In genomic region chr7:87110985-87111372, GRCm38 (mm10) we compare ENCODE assay signal across 10 mouse cellular contexts.
DNase-seq lines count a peak whose midpoint lies in the region; ATAC-seq and TF ChIP-seq lines count a peak whose summit lies in the region.
"Had no signal": no experiment of that assay in that cellular context is flagged by ENCODE, and none has a peak within 500 bp of the region (broad histone marks: within the 10 kb centered on the region; RNA-seq: fewer than 3 reads in every experiment).

No protein-coding gene starts in this region.

- TF ChIP-seq CTCF in layer of hippocampus, adult 2 months (conservative IDR thresholded peaks at IDR 0.05) = no peak

- peak overlapping the region; percentile 47 for H3K4me3 ChIP-seq in layer of hippocampus, adult 2 months
- H3K4me3 ChIP-seq in embryonic facial prominence, embryonic 15.5 days (replicated peaks) = 0 out of 2 replicates have a peak overlapping the region, but pooled peaks have one; percentile 7
- H3K4me3 ChIP-seq in hindbrain, embryonic 15.5 days = peak overlapping the region; percentile 9; the same call in 1 of the 2 replicates
- no peak overlapping the region for H3K4me3 ChIP-seq in neural tube, embryonic 11.5 days (ENCODE audit: low read depth, low read length)
- no peak overlapping the region for H3K4me3 ChIP-seq in intestine, embryonic 16.5 days (ENCODE audit: low read length)

- no peaks in the 10 kb centered on the region for H3K9me3 ChIP-seq in embryonic facial prominence, embryonic 15.5 days (replicated peaks)
- H3K9me3 ChIP-seq in hindbrain, embryonic 15.5 days = no peaks in the 10 kb centered on the region
- no peaks in the 10 kb centered on the region for H3K9me3 ChIP-seq in neural tube, embryonic 11.5 days (ENCODE audit: control insufficient read depth, low read length)
- no peaks in the 10 kb centered on the region for H3K9me3 ChIP-seq in intestine, embryonic 16.5 days (ENCODE audit: control insufficient read depth, low read length)

- H3K9ac ChIP-seq in embryonic facial prominence, embryonic 15.5 days = no peak overlapping the region
- 0 out of 2 replicates have a peak overlapping the region, but pooled peaks have one; percentile 17 for H3K9ac ChIP-seq in hindbrain, embryonic 15.5 days
- H3K9ac ChIP-seq in neural tube, embryonic 11.5 days (ENCODE audit: low read length) = peak overlapping the region; percentile 15; the same call in 1 of the 2 replicates
- no peak overlapping the region for H3K9ac ChIP-seq in intestine, embryonic 16.5 days (ENCODE audit: low read depth, low read length)

- 44% methylated on average over 4 of the region's 4 CpGs for WGBS in embryonic facial prominence, embryonic 15.5 days
- 49% methylated on average over 4 of the region's 4 CpGs for WGBS in hindbrain, embryonic 15.5 days
- WGBS in neural tube, embryonic 11.5 days = 74% methylated on average over 4 of the region's 4 CpGs
- 76% methylated on average over 4 of the region's 4 CpGs for WGBS in intestine, embryonic 16.5 days

- H3K27me3 ChIP-seq in embryonic facial prominence, embryonic 15.5 days = no peaks in the 10 kb centered on the region
- H3K27me3 ChIP-seq in hindbrain, embryonic 15.5 days = no peaks in the 10 kb centered on the region
- H3K27me3 ChIP-seq in neural tube, embryonic 11.5 days (ENCODE audit: control insufficient read depth, insufficient read depth, low read length) = no peaks in the 10 kb centered on the region
- no peaks in the 10 kb centered on the region for H3K27me3 ChIP-seq in intestine, embryonic 16.5 days (replicated peaks; ENCODE audit: control insufficient read depth, insufficient read depth, low read length)

- DNase-seq in layer of hippocampus, adult 2 months (ENCODE audit: low spot score in 2 of 2) = peak in 1 of 2 experiments; percentile 10
- DNase-seq in layer of hippocampus, adult 9-11 months = no peak
- no peak for DNase-seq in neural tube, embryonic 11.5 days (ENCODE audit: low spot score)
- DNase-seq in spleen, adult 18-20 months = no peak
- DNase-seq: layer of hippocampus, postnatal 36 days; lung, postnatal 4 days; thymus, postnatal 36 days had no signal

- H3K36me3 ChIP-seq in embryonic facial prominence, embryonic 15.5 days = no peaks in the 10 kb centered on the region
- no peaks in the 10 kb centered on the region for H3K36me3 ChIP-seq in hindbrain, embryonic 15.5 days
- H3K36me3 ChIP-seq in neural tube, embryonic 11.5 days (ENCODE audit: control insufficient read depth, insufficient read depth, low read length) = no peaks in the 10 kb centered on the region
- no peaks in the 10 kb centered on the region for H3K36me3 ChIP-seq in intestine, embryonic 16.5 days (ENCODE audit: control insufficient read depth, insufficient read depth, low read length)

- ATAC-seq in embryonic facial prominence, embryonic 15.5 days (ENCODE audit: insufficient number of reproducible peaks, low FRiP score, low TSS enrichment, low read depth) = no peak
- peak; percentile 66 for ATAC-seq in hindbrain, embryonic 15.5 days (ENCODE audit: low FRiP score, low read depth)
- no peak for ATAC-seq in neural tube, embryonic 11.5 days (ENCODE audit: insufficient read depth, low FRiP score, low TSS enrichment)
- ATAC-seq in intestine, embryonic 16.5 days = no peak

- no peaks in the 10 kb centered on the region for H3K4me1 ChIP-seq in embryonic facial prominence, embryonic 15.5 days
- peaks cover 4% of the 10 kb centered on the region for H3K4me1 ChIP-seq in hindbrain, embryonic 15.5 days (replicated peaks)
- H3K4me1 ChIP-seq in neural tube, embryonic 11.5 days (ENCODE audit: control insufficient read depth, insufficient read depth, low read length) = no peaks in the 10 kb centered on the region
- no peaks in the 10 kb centered on the region for H3K4me1 ChIP-seq in intestine, embryonic 16.5 days (ENCODE audit: control insufficient read depth, insufficient read depth, low read length)

- H3K4me2 ChIP-seq in embryonic facial prominence, embryonic 15.5 days (replicated peaks) = peak overlapping the region; percentile 33; the same call in 1 of the 2 replicates
- peak overlapping the region; percentile 41 for H3K4me2 ChIP-seq in hindbrain, embryonic 15.5 days
- H3K4me2 ChIP-seq in neural tube, embryonic 11.5 days (ENCODE audit: low read depth) = no peak overlapping the region
- no peak overlapping the region for H3K4me2 ChIP-seq in intestine, embryonic 16.5 days (ENCODE audit: low read depth, low read length)

- peak overlapping the region; percentile 56; the same call in 1 of the 2 replicates for H3K27ac ChIP-seq in layer of hippocampus, adult 2 months
- no peak overlapping the region for H3K27ac ChIP-seq in embryonic facial prominence, embryonic 15.5 days (replicated peaks)
- H3K27ac ChIP-seq in hindbrain, embryonic 15.5 days (replicated peaks) = peak overlapping the region; percentile 31; the same call in 1 of the 2 replicates
- H3K27ac ChIP-seq in neural tube, embryonic 11.5 days (ENCODE audit: low read depth, low read length) = no peak overlapping the region
- H3K27ac ChIP-seq in intestine, embryonic 16.5 days (ENCODE audit: low read length) = no peak overlapping the region

Comparison
In these comparisons a context has a peak if more than half of its experiments do, and no peak if none do; other contexts are left out.
1. H3K27ac ChIP-seq: peak in layer of hippocampus, adult 2 months (single experiment) and hindbrain, embryonic 15.5 days (single experiment); none in embryonic facial prominence, embryonic 15.5 days (single experiment), neural tube, embryonic 11.5 days (single experiment) and intestine, embryonic 16.5 days (single experiment).
2. H3K4me3 ChIP-seq: peak in layer of hippocampus, adult 2 months (single experiment), embryonic facial prominence, embryonic 15.5 days (single experiment) and hindbrain, embryonic 15.5 days (single experiment); none in neural tube, embryonic 11.5 days (single experiment) and intestine, embryonic 16.5 days (single experiment).
3. H3K4me2 ChIP-seq: peak in embryonic facial prominence, embryonic 15.5 days (single experiment) and hindbrain, embryonic 15.5 days (single experiment); none in neural tube, embryonic 11.5 days (single experiment) and intestine, embryonic 16.5 days (single experiment).
4. H3K9ac ChIP-seq: peak in hindbrain, embryonic 15.5 days (single experiment) and neural tube, embryonic 11.5 days (single experiment); none in embryonic facial prominence, embryonic 15.5 days (single experiment) and intestine, embryonic 16.5 days (single experiment).